Mouse (Mus musculus) thymus, postnatal 14 days (tissue): ENCODE data around the gene Kcnh4.
"Not testable (repeated sequence)": the region's sequence is repeated elsewhere in the genome, so short reads cannot be mapped to it uniquely, and the experiment has no call there.

ENCODE experiments used
- DNase-seq: peaks from one replicate; pipeline ENCODE4 v3.0.0; 2021

Gene Kcnh4

GRCm38 (mm10) chr11:100759611-100760233 is at the start of gene Kcnh4:
Gene Kcnh4, minus strand, starts transcription at chr11:100759942.
- DNase-seq, result peak; percentile 83

- no peak for DNase-seq
Observed at GRCm38 (mm10) chr11:100806380-100807305, 46.9 kb upstream of the Kcnh4 start.

GRCm38 (mm10) chr11:100805535-100805934 is 45.8 kb upstream of the Kcnh4 start:
- DNase-seq, result no peak

GRCm38 (mm10) chr11:100804409-100804808 is 44.7 kb upstream of the Kcnh4 start:
- no peak for DNase-seq

GRCm38 (mm10) chr11:100799426-100799825 is 39.7 kb upstream of the Kcnh4 start:
- no peak for DNase-seq

GRCm38 (mm10) chr11:100796585-100796984 is 36.8 kb upstream of the Kcnh4 start:
- DNase-seq, result no peak

- DNase-seq, result no peak
Observed at GRCm38 (mm10) chr11:100795386-100795785, 35.6 kb upstream of the Kcnh4 start.

- DNase-seq, result no peak
Observed at GRCm38 (mm10) chr11:100791457-100792049, 31.8 kb upstream of the Kcnh4 start.

GRCm38 (mm10) chr11:100790644-100791043 is 30.9 kb upstream of the Kcnh4 start:
- DNase-seq, result not testable (repeated sequence)

GRCm38 (mm10) chr11:100789702-100790101 is 30.0 kb upstream of the Kcnh4 start:
- no peak for DNase-seq

GRCm38 (mm10) chr11:100785774-100786173 is 26.0 kb upstream of the Kcnh4 start:
- DNase-seq, result no peak

- DNase-seq, result no peak
Observed at GRCm38 (mm10) chr11:100784286-100784685, 24.5 kb upstream of the Kcnh4 start.

- DNase-seq, result no peak
Observed at GRCm38 (mm10) chr11:100782568-100782967, 22.8 kb upstream of the Kcnh4 start.

GRCm38 (mm10) chr11:100781763-100782475 is 22.2 kb upstream of the Kcnh4 start:
- no peak for DNase-seq

GRCm38 (mm10) chr11:100780247-100780646 is 20.5 kb upstream of the Kcnh4 start:
- no peak for DNase-seq

- no peak for DNase-seq
Observed at GRCm38 (mm10) chr11:100778069-100778468, 18.3 kb upstream of the Kcnh4 start.

GRCm38 (mm10) chr11:100775921-100776320 is 16.2 kb upstream of the Kcnh4 start:
- DNase-seq, result no peak

GRCm38 (mm10) chr11:100774261-100774660 is 14.5 kb upstream of the Kcnh4 start:
- DNase-seq, result no peak

- DNase-seq, result peak; percentile 87
Observed at GRCm38 (mm10) chr11:100770646-100771408, 11.1 kb upstream of the Kcnh4 start, which contains the start of gene Ghdc. Gene Ghdc, minus strand, starts transcription at chr11:100770957.

GRCm38 (mm10) chr11:100769980-100770379 is 10.2 kb upstream of the Kcnh4 start:
- no peak for DNase-seq

GRCm38 (mm10) chr11:100767871-100768270 is 8.1 kb upstream of the Kcnh4 start:
- DNase-seq, result no peak

- DNase-seq, result no peak
Observed at GRCm38 (mm10) chr11:100766726-100767125, 7.0 kb upstream of the Kcnh4 start.
